Mouse (Mus musculus) hindbrain, embryonic 16.5 days (tissue): ENCODE results near the gene Prn. TPM values are rescaled to one million over a fixed set of nuclear protein-coding genes. Genes with fewer than 3 reads are reported as not detected.

Experiments
- polyA plus RNA-seq: library from polyadenylated mRNA; unstranded; fragments of >200 nt; fragmentation: Nextera tagmentation; extraction: Ambion mirVana; gene quantifications from 2 replicates; pipeline ENCODE4 v1.2.1, GENCODE M21; 2015

Prn gene
- polyA plus RNA-seq, 1 experiment from 2014 or later, result not detected

Other genes starting within 250 kb of the Prn start
- gene Erv3, start 50.2 kb upstream of the Prn start, polyA plus RNA-seq, result not detected in 2 replicates
- 153 and 168 TPM in 2 replicates for gene Prnp, start within 50 bp of the Prn start, polyA plus RNA-seq
- 8.1 and 12.7 TPM in 2 replicates for gene Prnd, start 40.9 kb downstream of the Prn start, polyA plus RNA-seq
- gene Rassf2, start 120.3 kb downstream of the Prn start, polyA plus RNA-seq, result 25.2 and 34.2 TPM in 2 replicates
- 40.8 and 44.5 TPM in 2 replicates for gene Slc23a2, start 235.2 kb downstream of the Prn start, polyA plus RNA-seq